Mouse (Mus musculus): ENCODE measurements at regions not wholly inside any gene's neighbourhood (a gene's known extent, or its start where the extent isn't known, plus 50 kb on each side); places are given as distances from the start of the nearest gene placed in this dataset.
A peak's percentile ranks its signal among the peaks of the same experiment; 100 is the strongest.

- H3K27ac ChIP-seq (replicated peaks; ENCODE audit: low read depth, low read length): peak overlapping the region; percentile 83
- no peak overlapping the region for H3K4me3 ChIP-seq (ENCODE audit: low read depth, low read length)
- no peaks in the 10 kb centered on the region for H3K27me3 ChIP-seq (replicated peaks; ENCODE audit: control insufficient read depth, insufficient read depth, low read length)
- no peak overlapping the region for H3K9ac ChIP-seq (ENCODE audit: low read depth, low read length)
- ATAC-seq (ENCODE audit: low read depth): no peak
- peak; percentile 54 for DNase-seq (ENCODE audit: low spot score)
- no peak overlapping the region for H3K4me2 ChIP-seq (ENCODE audit: low read depth, low read length)
- 59% methylated on average over 4 of the region's 4 CpGs for WGBS
- H3K36me3 ChIP-seq (ENCODE audit: control insufficient read depth, insufficient read depth, low read length): no peaks in the 10 kb centered on the region
- no peaks in the 10 kb centered on the region for H3K4me1 ChIP-seq (ENCODE audit: control insufficient read depth, insufficient read depth, low read length)
- no peaks in the 10 kb centered on the region for H3K9me3 ChIP-seq (ENCODE audit: control insufficient read depth, low read length)
These were observed 218.9 kb downstream of the Wdr11 start for GRCm38 (mm10) chr7:129810565-129810964.

GRCm38 (mm10) chr7:129814149-129814860 lies 222.6 kb downstream of the Wdr11 start:
- H3K27me3 ChIP-seq (replicated peaks; ENCODE audit: control insufficient read depth, insufficient read depth, low read length): no peaks in the 10 kb centered on the region
- no peak overlapping the region for H3K27ac ChIP-seq (replicated peaks; ENCODE audit: low read depth, low read length)
- no peaks in the 10 kb centered on the region for H3K9me3 ChIP-seq (ENCODE audit: control insufficient read depth, low read length)
- no peak overlapping the region for H3K4me3 ChIP-seq (ENCODE audit: low read depth, low read length)
- 87% methylated on average over 6 of the region's 6 CpGs for WGBS
- no peak overlapping the region for H3K4me2 ChIP-seq (ENCODE audit: low read depth, low read length)
- DNase-seq (ENCODE audit: low spot score) (no peak), ATAC-seq (ENCODE audit: low read depth) (no peak)
- no peak overlapping the region for H3K9ac ChIP-seq (ENCODE audit: low read depth, low read length)
- no peaks in the 10 kb centered on the region for H3K4me1 ChIP-seq (ENCODE audit: control insufficient read depth, insufficient read depth, low read length)
- no peaks in the 10 kb centered on the region for H3K36me3 ChIP-seq (ENCODE audit: control insufficient read depth, insufficient read depth, low read length)

- DNase-seq (ENCODE audit: low spot score) (no peak), ATAC-seq (ENCODE audit: low read depth) (no peak)
- 79% methylated on average over 2 of the region's 2 CpGs for WGBS
These were observed 227.2 kb downstream of the Wdr11 start for GRCm38 (mm10) chr7:129818833-129819232.

GRCm38 (mm10) chr7:129819651-129820050 lies 228.0 kb downstream of the Wdr11 start:
- ATAC-seq (ENCODE audit: low read depth) (no peak), DNase-seq (ENCODE audit: low spot score) (no peak)
- Histone ChIP-seq H3K27me3 (replicated peaks; ENCODE audit: control insufficient read depth, insufficient read depth, low read length) (no peaks in the 10 kb centered on the region), H3K9ac (ENCODE audit: low read depth, low read length) (no peak overlapping the region), H3K9me3 (ENCODE audit: control insufficient read depth, low read length) (no peaks in the 10 kb centered on the region), H3K27ac (replicated peaks; ENCODE audit: low read depth, low read length) (no peak overlapping the region), H3K36me3 (ENCODE audit: control insufficient read depth, insufficient read depth, low read length) (no peaks in the 10 kb centered on the region), H3K4me3 (ENCODE audit: low read depth, low read length) (no peak overlapping the region), H3K4me2 (ENCODE audit: low read depth, low read length) (no peak overlapping the region), H3K4me1 (ENCODE audit: control insufficient read depth, insufficient read depth, low read length) (no peaks in the 10 kb centered on the region)
- 74% methylated on average over 5 of the region's 5 CpGs for WGBS

More at GRCm38 (mm10) chr7:129818833-129819232, 227.2 kb downstream of the Wdr11 start:
- no peak overlapping the region for H3K4me3 ChIP-seq (ENCODE audit: low read depth, low read length)
- no peaks in the 10 kb centered on the region for H3K27me3 ChIP-seq (replicated peaks; ENCODE audit: control insufficient read depth, insufficient read depth, low read length)
- no peak overlapping the region for H3K4me2 ChIP-seq (ENCODE audit: low read depth, low read length)
- H3K4me1 ChIP-seq (ENCODE audit: control insufficient read depth, insufficient read depth, low read length): no peaks in the 10 kb centered on the region
- H3K27ac ChIP-seq (replicated peaks; ENCODE audit: low read depth, low read length): no peak overlapping the region
- no peaks in the 10 kb centered on the region for H3K36me3 ChIP-seq (ENCODE audit: control insufficient read depth, insufficient read depth, low read length)
- H3K9ac ChIP-seq (ENCODE audit: low read depth, low read length): no peak overlapping the region
- no peaks in the 10 kb centered on the region for H3K9me3 ChIP-seq (ENCODE audit: control insufficient read depth, low read length)

- H3K9ac ChIP-seq (ENCODE audit: low read depth, low read length): no peak overlapping the region
- DNase-seq (ENCODE audit: low spot score) (peak; percentile 39), ATAC-seq (ENCODE audit: low read depth) (no peak)
- no peaks in the 10 kb centered on the region for H3K27me3 ChIP-seq (replicated peaks; ENCODE audit: control insufficient read depth, insufficient read depth, low read length)
- no peaks in the 10 kb centered on the region for H3K36me3 ChIP-seq (ENCODE audit: control insufficient read depth, insufficient read depth, low read length)
- no peak overlapping the region for H3K27ac ChIP-seq (replicated peaks; ENCODE audit: low read depth, low read length)
- no peak overlapping the region for H3K4me2 ChIP-seq (ENCODE audit: low read depth, low read length)
- peaks cover 8% of the 10 kb centered on the region; the same call in 1 of the 2 replicates for H3K4me1 ChIP-seq (ENCODE audit: control insufficient read depth, insufficient read depth, low read length)
- no peak overlapping the region for H3K4me3 ChIP-seq (ENCODE audit: low read depth, low read length)
- 51% methylated on average over 1 of the region's 1 CpGs for WGBS
- H3K9me3 ChIP-seq (ENCODE audit: control insufficient read depth, low read length): no peaks in the 10 kb centered on the region
These were observed 237.3 kb downstream of the Wdr11 start for GRCm38 (mm10) chr7:129828970-129829369.

GRCm38 (mm10) chr7:129832830-129833229 lies 241.2 kb downstream of the Wdr11 start:
- Histone ChIP-seq H3K4me2 (ENCODE audit: low read depth, low read length) (no peak overlapping the region), H3K4me1 (ENCODE audit: control insufficient read depth, insufficient read depth, low read length) (peaks cover 3% of the 10 kb centered on the region; the same call in 1 of the 2 replicates), H3K9ac (ENCODE audit: low read depth, low read length) (no peak overlapping the region), H3K4me3 (ENCODE audit: low read depth, low read length) (no peak overlapping the region), H3K9me3 (ENCODE audit: control insufficient read depth, low read length) (no peaks in the 10 kb centered on the region), H3K27me3 (replicated peaks; ENCODE audit: control insufficient read depth, insufficient read depth, low read length) (no peaks in the 10 kb centered on the region), H3K36me3 (ENCODE audit: control insufficient read depth, insufficient read depth, low read length) (no peaks in the 10 kb centered on the region), H3K27ac (replicated peaks; ENCODE audit: low read depth, low read length) (no peak overlapping the region)
- ATAC-seq (ENCODE audit: low read depth) (no peak), DNase-seq (ENCODE audit: low spot score) (no peak)
- WGBS: 80% methylated on average over 8 of the region's 8 CpGs

- no peak overlapping the region for H3K4me3 ChIP-seq (ENCODE audit: low read depth, low read length)
- no peaks in the 10 kb centered on the region for H3K36me3 ChIP-seq (ENCODE audit: control insufficient read depth, insufficient read depth, low read length)
- WGBS: 52% methylated on average over 10 of the region's 10 CpGs
- no peaks in the 10 kb centered on the region for H3K27me3 ChIP-seq (replicated peaks; ENCODE audit: control insufficient read depth, insufficient read depth, low read length)
- H3K27ac ChIP-seq (replicated peaks; ENCODE audit: low read depth, low read length): no peak overlapping the region
- no peaks in the 10 kb centered on the region for H3K9me3 ChIP-seq (ENCODE audit: control insufficient read depth, low read length)
- ATAC-seq (ENCODE audit: low read depth) (peak; percentile 44; the same call in 1 of the 2 replicates), DNase-seq (ENCODE audit: low spot score) (no peak)
- peaks cover 4% of the 10 kb centered on the region; the same call in 1 of the 2 replicates for H3K4me1 ChIP-seq (ENCODE audit: control insufficient read depth, insufficient read depth, low read length)
- H3K4me2 ChIP-seq (ENCODE audit: low read depth, low read length): no peak overlapping the region
- no peak overlapping the region for H3K9ac ChIP-seq (ENCODE audit: low read depth, low read length)
These were observed 250.8 kb downstream of the Wdr11 start for GRCm38 (mm10) chr7:129842303-129843122.

GRCm38 (mm10) chr7:129847136-129847535 lies 255.5 kb downstream of the Wdr11 start:
- Histone ChIP-seq H3K4me1 (ENCODE audit: control insufficient read depth, insufficient read depth, low read length) (peaks cover 4% of the 10 kb centered on the region; the same call in 1 of the 2 replicates), H3K27ac (replicated peaks; ENCODE audit: low read depth, low read length) (peak overlapping the region; percentile 39; the same call in 1 of the 2 replicates), H3K9ac (ENCODE audit: low read depth, low read length) (no peak overlapping the region), H3K9me3 (ENCODE audit: control insufficient read depth, low read length) (no peaks in the 10 kb centered on the region), H3K4me2 (ENCODE audit: low read depth, low read length) (no peak overlapping the region), H3K36me3 (ENCODE audit: control insufficient read depth, insufficient read depth, low read length) (no peaks in the 10 kb centered on the region), H3K27me3 (replicated peaks; ENCODE audit: control insufficient read depth, insufficient read depth, low read length) (no peaks in the 10 kb centered on the region), H3K4me3 (ENCODE audit: low read depth, low read length) (no peak overlapping the region)
- WGBS: 34% methylated on average over 5 of the region's 5 CpGs
- ATAC-seq (ENCODE audit: low read depth) (peak; percentile 79), DNase-seq (ENCODE audit: low spot score) (peak; percentile 89)
